Mouse (Mus musculus) bone marrow macrophage, adult 2 months (primary cell): ENCODE data around the gene Hist2h2ab. TPM values are rescaled to one million over a fixed set of nuclear protein-coding genes. Genes with fewer than 3 reads are reported as not detected.

ENCODE experiments used
- H3K27ac ChIP-seq: 2 replicates; pipeline ENCODE4 v1.5.1; 2012; ENCODE audit warnings: low read depth, low read length; ENCODE audit not compliant: insufficient read depth
- H3K4me1 ChIP-seq: 2 replicates; pipeline ENCODE4 v1.6.1; 2012; ENCODE audit warnings: low read length; ENCODE audit not compliant: control insufficient read depth, insufficient read depth
- H3K4me3 ChIP-seq: 2 replicates; pipeline ENCODE4 v1.5.1; 2012; ENCODE audit warnings: mild to moderate bottlenecking, low read length, moderate library complexity; ENCODE audit not compliant: insufficient read depth
- CTCF ChIP-seq: IDR thresholded peaks from 2 replicates; pipeline ENCODE4 v1.5.1; 2012; ENCODE audit warnings: low read depth, mild to moderate bottlenecking, low read length, moderate library complexity
- POLR2A ChIP-seq: IDR thresholded peaks from 2 replicates; pipeline ENCODE4 v1.6.1; 2012; ENCODE audit warnings: mild to moderate bottlenecking, low read depth, low read length, borderline replicate concordance
- polyA plus RNA-seq: library from polyadenylated mRNA; stranded (reverse); fragments of >200 nt; gene quantifications from 2 replicates; pipeline ENCODE4 v1.2.4, GENCODE M21; 2012; ENCODE audit not compliant: missing spikeins, insufficient read depth, insufficient read length

Gene Hist2h2ab
- polyA plus RNA-seq, 1 experiment: not detected

DNA sequence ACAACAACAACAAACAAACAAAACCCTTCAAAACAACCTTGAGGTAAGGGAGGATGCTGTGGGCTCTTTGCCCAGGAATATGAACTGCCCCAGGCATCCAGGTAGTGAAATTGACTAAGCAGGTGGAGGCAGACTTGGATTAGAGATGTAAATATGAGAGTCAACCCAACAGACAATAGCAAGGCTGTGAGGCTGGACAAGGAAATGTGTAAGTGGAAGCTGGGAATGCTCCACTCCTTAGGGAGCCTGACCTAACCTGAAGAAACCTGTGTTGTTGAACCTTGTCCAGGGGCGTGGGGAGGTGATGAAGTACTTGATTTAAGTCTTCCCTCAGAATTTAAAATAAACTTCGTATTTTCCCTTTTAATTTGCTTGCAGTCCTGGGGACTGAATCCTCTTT is 40.8 kb upstream of the Hist2h2ab start:
- TF ChIP-seq CTCF (no peak), POLR2A (no peak)
- no peak overlapping the region for H3K4me3 ChIP-seq
- H3K4me1 ChIP-seq: peaks cover 43% of the 10 kb centered on the region
- H3K27ac ChIP-seq: no peak overlapping the region

DNA sequence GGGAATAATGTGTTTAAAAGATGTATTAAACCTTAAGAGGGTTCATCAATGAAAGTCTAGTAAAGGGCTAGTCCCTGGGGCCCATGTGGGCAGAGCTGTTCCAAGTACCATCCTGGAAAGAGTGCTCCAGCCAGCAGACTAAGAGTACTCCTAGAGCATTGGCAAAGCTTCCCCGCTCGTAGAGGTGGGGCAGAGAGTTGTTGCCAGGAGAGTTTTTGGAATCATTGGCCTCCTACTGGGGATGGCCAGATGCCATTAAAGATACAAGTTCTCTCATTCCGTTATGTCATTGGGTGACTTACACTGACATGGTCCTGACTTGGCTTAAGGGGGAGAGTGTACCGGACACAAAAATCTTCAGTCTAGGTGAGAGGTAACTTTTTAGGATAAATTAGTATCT is 40.1 kb upstream of the Hist2h2ab start:
- no peak for TF ChIP-seq POLR2A
- TF ChIP-seq CTCF: no peak
- H3K4me3 ChIP-seq: no peak overlapping the region
- peaks cover 38% of the 10 kb centered on the region for H3K4me1 ChIP-seq
- no peak overlapping the region for H3K27ac ChIP-seq

DNA sequence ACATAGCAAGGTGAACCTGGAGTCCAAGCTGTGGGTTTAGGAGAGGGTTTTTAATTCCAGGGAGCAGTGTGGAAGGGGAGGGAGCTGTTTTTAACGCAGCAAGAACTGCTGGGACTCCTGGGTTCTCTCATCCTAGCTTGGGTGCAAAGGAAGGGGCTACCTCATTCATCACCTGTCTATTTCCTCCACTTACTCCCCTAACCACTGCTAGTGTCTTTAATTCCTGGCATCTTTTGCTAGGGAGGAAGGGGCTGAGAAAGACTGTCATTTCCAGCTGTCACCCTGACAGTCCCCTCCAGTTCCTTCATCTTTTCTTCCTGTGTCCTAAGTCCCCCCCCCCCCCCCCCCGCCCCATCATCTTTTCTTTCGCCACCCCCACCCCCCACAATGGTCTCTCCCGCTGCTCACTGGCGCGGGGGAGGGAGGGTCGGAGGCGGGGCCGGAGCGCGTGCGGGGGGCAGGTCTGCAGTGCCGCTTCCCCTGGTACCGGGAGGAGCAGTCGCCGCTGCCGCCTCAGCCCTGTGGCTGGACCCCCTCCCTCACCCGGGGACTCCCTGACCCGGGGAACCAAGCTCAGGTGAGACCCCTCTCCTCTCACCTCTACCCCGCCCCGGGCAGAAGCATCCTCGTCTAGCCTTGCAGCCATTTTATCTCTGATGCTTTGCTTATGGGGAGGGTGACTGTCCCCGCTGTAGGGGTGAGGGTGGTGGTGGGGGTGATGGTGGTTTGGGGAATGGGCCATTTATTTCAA is 38.8 kb upstream of the Hist2h2ab start, which contains the start of gene Sv2a:
Sv2a (plus strand) TSS at position 425 of the 751 bp plus-strand sequence.
- peaks cover 28% of the 10 kb centered on the region for H3K4me1 ChIP-seq
- no peak for TF ChIP-seq CTCF
- H3K27ac ChIP-seq: no peak within 1 kb of the TSS
- H3K4me3 ChIP-seq: peak within 1 kb of the TSS; percentile 59

GRCm38 (mm10) chr3:96181510-96182381 is 37.9 kb upstream of the Hist2h2ab start:
- peaks cover 20% of the 10 kb centered on the region for H3K4me1 ChIP-seq
- no peak overlapping the region for H3K4me3 ChIP-seq
- H3K27ac ChIP-seq: no peak overlapping the region
- TF ChIP-seq POLR2A: no peak
- no peak for TF ChIP-seq CTCF

DNA sequence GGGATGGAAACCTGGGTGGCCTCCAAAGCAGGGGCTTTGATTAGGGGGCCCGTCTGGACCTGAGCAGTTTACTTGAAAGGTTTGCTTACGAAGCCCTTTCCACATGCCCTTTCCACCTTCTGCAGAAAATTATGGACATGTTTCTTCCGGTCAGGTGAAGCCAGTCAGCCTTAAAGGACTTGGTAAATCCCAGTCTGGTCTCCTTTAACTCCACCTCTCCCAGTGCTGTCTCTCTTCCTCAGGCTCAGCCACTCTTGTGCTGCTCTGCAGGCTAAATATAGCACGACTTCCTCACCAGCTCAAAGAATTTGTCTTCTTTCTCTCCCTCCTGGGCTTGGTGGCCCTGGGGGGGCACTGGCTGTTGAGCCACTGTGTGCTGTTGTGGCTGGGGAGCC is 37.3 kb upstream of the Hist2h2ab start:
- H3K4me3 ChIP-seq: no peak overlapping the region
- H3K4me1 ChIP-seq: peaks cover 20% of the 10 kb centered on the region
- peak overlapping the region; percentile 2; the same call in 1 of the 2 replicates for H3K27ac ChIP-seq
- TF ChIP-seq CTCF (no peak), POLR2A (no peak)

- no peak overlapping the region for H3K4me3 ChIP-seq
These were observed 26.7 kb upstream of the Hist2h2ab start for GRCm38 (mm10) chr3:96192977-96193376.

DNA sequence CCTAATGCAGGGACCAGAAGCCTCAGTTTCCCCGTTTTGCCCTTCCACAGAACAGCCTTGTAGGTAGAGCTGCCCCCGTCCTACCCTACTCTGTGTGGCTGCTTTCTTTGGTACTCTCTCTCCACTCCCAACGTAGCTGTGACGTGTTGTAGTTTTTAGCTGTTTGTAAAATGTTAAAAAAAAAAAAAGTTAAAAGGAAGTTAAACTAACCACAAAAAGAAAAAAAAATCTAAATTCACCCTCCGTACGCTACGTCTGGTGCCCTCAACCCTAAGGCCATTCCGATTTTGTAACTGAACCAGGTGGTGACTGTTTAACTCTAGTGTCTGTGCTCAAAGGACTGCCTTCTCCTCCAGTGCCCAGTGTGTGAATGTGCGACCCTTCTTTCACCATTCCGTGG is 24.7 kb upstream of the Hist2h2ab start:
- TF ChIP-seq POLR2A (no peak), CTCF (no peak)
- no peak overlapping the region for H3K27ac ChIP-seq
- H3K4me3 ChIP-seq: no peak overlapping the region
- H3K4me1 ChIP-seq: peaks cover 11% of the 10 kb centered on the region

More at GRCm38 (mm10) chr3:96192977-96193376, 26.7 kb upstream of the Hist2h2ab start:
- Histone ChIP-seq H3K27ac (no peak overlapping the region), H3K4me1 (peaks cover 5% of the 10 kb centered on the region)
- TF ChIP-seq CTCF (no peak), POLR2A (no peak)

DNA sequence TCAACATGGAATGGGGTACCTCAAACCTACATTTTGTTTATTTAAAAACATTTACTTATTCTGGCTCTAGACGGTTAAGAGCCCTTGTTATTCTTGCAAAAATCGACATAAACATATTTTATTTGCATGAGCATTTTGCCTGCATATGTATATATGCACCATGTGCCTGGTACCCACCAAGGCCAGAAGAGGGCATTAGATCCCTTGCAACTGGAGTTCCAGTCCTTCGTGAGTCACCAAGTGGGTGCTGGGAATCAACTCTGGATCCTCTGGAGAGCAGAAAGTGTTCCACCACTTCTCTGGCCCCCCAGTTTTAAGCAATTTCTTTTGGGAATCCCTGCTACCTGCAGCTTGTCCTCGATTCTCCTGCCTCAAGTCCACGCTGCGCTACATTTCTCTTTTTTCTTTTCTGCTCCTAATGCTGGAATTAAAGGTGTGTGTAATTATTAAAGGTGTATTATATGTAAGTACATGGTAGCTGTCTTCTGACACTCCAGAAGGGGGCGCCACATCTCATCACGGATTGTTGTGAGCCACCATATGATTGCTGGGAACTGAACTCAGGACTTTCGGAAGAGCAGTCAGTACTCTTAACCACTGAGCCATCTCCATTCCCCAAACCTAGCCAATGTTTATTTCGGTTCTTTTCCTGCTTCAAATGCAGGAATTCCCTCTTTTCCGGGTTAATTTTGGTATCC is 23.9 kb upstream of the Hist2h2ab start:
- peaks cover 11% of the 10 kb centered on the region for H3K4me1 ChIP-seq
- no peak; the same call in 1 of the 2 replicates for TF ChIP-seq CTCF
- TF ChIP-seq POLR2A: no peak

DNA sequence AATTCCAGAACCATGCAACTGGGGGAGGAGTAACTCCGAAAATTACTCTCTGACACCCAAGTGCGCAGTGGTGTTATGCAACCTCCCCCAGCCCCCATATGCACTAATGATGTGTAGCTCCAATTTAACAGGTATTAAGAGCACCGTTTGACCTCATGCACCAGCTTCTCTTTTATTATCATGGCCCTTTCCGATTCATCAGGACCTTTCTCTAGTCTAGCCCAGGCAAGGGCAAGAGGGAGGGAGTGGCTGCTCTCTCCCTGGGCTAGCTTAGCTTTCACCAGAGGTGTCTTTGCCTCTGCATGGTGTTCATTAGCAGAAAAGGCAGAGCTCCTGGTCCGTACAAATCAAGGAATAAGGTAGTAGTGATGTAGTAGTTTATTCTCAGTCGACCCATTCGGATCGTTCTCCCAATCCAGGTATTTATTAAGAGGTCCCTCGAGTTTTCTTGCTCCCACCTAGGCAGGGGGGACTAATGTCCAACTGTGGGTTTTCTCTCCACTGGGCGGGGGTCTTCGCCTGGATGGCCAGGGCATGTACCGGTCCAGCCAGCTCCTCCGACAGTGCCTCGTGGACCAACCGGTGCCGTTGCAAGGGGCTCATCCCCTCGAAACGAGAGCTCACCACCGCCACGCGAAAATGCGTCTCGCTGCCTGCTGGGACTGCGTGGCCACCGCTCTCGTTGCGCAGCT is 23.1 kb upstream of the Hist2h2ab start:
- Histone ChIP-seq H3K4me3 (peak overlapping the region; percentile 77), H3K4me1 (peaks cover 11% of the 10 kb centered on the region), H3K27ac (peak overlapping the region; percentile 62; the same call in 1 of the 2 replicates)
- TF ChIP-seq POLR2A (no peak), CTCF (no peak)

More for the DNA sequence above, 23.9 kb upstream of the Hist2h2ab start:
- no peak overlapping the region for H3K27ac ChIP-seq
- no peak overlapping the region for H3K4me3 ChIP-seq
